Mouse (Mus musculus) thymus, postnatal 36 days (tissue): ENCODE measurements at regions not wholly inside any gene's neighbourhood (a gene's known extent, or its start where the extent isn't known, plus 50 kb on each side); places are given as distances from the start of the nearest gene placed in this dataset.

Experiments
- DNase-seq, 2 experiments: peaks; one replicate each; pipeline ENCODE4 v3.0.0; 2022; ENCODE audit warnings: mixed read lengths in 2 of 2

DNA sequence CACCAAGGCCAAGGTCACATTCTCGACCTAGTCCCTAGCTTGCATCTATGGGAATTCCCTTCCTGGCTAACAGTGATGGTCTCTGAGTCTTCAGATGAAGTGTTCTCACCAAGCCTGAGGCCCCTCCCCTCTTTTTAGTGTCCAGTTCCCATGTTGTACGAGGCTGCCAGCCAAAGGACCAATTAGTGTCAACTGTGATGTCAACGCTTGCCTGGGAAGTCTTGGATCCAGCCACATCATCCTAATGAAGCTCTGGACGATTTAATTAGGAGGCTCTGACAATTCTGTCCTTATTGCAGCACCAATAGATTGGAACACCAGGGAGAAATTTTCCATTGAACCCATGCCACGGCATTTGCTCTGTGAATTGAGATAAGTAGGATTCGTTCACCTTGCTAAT is 202.4 kb upstream of the Gm6657 start:
- DNase-seq = no peak

DNA sequence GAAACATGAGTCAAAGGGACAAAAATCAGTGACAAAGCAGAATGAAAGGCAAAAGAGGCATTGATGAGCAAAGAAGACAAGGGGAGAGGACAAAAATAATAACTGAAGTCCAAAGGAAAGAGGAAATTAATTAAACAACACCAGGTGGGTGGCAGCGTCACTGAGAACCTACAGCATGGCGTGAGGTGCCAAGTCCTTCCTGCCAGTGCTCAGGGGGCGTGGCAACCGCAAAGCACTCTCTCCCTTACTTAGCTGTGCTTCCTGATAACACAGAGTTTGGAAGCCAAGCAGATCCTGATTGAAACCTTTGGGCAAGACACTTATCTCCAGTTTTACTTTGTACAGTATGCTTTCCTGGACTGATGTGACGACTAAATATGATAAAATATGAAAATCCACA is 199.9 kb upstream of the Gm6657 start:
- DNase-seq = no peak

DNA sequence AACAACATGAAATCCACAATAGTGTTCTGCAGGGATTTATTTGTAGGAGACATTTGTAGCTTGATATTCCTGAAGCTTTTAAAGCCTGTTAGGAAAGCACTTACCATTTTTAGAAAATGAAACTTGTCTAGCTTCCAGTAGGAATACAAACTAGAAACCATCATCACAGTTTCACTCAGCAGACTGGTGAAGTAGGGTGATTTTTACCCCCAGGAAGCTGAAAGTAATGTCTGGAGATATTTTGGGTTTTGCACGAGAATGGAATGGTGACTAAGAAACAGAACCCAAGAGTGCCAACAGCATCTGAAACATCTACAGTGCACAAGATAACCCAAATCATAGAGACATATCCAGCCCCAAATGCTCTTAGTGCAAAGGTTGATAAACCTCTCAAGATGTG is 196.1 kb upstream of the Gm6657 start:
- DNase-seq = no peak

DNA sequence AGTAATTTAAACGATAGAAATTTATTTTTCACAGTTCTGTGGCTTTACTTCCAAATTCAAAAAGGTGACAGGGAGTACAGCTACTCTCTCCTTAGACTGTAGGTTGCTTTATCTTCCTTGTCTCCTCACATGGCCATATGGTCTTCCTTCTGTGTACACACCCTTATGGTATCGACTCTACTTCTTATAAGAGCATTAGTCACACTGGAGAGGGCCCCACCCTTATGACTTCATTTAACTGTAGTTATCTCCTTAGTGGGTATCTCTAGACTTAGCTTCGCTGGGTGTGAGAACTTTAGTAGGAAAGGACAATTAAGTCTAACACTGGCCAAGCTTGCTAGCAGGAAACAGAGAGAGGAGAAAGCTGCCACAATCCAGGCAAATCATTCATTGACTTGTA is 193.6 kb upstream of the Gm6657 start:
- DNase-seq = no peak

DNA sequence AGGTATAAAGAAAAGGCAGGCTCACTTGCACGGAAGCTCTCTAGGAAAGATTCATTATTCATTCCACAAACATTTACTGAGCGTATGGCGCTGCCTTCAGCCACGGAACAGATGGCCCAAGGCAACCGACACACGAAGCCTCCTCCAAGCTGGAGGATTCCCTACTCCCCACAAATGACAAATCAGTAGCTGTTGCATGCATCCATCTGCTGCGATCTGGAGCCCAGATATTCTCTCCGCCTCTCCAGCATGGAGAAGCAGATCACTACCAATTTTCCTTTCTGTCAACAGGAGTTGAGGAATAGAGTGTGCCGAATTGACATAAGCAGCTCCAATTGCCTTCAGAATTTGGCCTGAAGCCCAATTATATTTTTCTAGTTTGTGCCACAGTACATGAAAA is 192.2 kb upstream of the Gm6657 start:
- no peak for DNase-seq

DNA sequence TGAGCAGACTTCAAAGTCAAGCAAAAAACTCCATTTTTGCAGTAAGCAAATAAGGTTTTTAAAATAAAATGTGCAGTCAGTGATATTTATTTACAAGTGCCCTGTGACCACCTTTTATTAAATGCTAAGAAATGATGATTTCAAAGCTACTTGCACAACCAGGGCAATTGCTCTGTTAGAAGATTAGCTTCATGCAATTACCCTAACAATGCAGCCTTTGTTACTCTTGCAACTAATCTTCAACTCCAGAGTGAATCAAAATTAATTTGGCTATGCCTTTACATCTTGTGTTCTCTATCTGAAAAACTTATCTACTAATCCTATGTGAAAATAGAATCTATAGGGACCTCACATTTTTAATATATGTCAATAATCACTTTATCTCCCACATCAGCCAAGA is 160.3 kb upstream of the Gm6657 start:
- no peak for DNase-seq

DNA sequence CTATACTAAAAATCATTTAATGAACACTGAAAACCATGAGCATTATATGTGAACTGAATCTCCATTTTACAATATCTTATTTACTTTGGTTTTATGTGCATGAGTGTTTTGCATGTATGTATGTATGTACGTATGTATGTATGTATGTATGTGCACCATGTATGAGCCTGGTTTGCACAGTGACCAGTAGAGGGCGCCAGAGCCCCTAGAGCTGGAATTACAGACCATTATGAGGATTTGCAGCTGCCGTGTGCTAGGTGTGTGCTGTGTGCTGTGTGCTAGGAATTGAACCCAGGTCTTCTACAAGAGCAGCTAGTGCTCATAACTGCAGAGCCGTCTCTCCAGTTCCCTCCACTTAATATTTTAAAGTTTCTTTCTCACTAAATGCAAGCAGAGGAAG is 147.5 kb upstream of the Gm6657 start:
- DNase-seq = no peak

DNA sequence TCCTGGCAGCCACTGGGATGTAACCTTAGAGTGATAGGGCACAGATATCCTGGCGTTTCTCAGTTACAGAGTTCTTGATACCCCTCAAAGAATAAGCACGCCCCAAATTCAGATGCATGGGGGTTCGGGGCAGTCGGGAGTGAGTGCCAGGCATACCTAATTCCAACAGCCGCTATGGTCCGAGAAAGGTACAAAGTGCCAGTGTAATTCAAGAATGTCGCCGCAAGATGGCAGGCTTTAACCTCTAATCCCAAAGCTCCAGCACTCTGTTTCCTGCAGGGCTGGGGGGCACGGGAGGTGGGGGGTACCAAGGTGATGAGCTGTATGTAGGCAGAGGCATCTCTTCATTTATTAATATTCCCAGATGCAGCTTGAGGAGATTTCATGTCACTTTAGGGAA is 138.1 kb upstream of the Gm6657 start:
- DNase-seq = peak; percentile 23 to 31

DNA sequence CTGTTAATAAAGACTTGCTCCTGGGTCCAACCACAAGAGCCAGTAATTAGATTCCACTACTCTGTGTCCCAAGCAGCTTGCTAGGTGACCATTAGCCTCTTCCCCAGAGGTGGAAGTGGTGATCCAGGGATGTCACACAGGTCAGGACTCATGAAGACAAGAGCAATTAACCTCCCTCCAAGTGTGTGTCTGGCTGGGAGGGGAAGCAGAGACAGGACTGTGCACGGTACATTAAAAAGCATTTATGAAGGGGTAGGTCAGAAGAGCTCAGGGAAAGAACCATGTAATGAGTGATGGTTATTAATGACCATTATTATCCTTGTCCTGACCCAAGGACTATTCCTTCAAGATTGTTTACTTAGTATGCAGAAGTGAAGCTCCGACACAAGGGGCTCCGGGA is 136.9 kb upstream of the Gm6657 start:
- DNase-seq = no peak

DNA sequence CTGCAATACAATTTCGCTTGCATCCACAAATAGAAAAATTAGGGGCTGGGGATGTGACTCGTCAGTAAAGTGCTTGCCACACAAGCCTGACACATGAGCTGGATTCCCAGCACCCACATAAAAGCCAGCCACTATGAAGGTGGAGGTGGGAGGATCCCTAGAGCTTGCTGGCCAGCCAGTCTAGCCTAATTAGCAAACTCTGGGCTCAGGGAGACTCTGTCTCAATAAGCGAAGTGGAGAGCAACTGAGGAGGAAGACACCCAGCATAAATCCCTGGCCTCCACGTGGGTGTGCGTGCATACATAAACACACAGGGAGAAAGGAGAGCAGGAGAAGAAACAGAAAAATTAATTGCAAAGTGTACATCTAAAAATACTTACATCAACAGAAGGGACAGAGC is 134.1 kb upstream of the Gm6657 start:
- no peak for DNase-seq

DNA sequence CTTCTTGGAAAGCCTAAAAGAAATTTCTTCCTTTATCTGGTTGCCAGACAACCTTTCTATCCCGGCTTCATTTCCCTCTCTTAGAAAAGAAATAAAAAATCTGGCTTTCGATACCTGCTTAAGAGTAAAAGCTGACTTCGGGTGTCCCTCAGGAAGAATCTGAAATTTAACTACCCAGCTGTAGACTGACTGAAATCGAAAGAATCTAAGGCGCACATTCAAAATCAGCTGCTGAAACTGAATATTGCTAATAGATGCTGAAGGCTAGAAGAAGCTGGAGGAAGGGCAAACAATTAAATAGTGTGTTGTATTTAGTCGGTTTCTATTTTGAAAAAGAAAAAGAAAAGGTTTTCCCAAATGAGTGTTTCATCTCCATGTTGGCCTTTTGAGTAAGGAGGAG is 128.0 kb upstream of the Gm6657 start:
- DNase-seq = no peak

DNA sequence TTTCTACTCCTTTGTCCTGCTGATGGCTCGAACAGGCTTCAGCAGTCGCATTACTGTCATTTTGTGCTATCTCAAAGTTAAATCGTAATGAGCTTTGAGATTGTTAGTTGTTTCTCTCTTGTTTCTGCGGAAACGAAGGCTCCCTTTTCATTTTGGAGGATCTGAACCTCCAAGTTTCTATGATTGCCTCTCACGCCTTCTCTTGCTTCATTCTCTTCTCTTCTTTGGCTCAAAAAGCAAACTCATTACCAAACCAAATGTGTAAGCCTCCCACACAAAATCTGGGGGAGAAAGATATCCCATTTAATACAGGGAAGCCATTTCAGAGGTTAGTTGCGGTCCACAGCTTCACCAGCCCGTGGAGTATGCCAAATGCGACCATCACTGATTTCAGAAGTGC is 121.1 kb upstream of the Gm6657 start:
- no peak for DNase-seq

DNA sequence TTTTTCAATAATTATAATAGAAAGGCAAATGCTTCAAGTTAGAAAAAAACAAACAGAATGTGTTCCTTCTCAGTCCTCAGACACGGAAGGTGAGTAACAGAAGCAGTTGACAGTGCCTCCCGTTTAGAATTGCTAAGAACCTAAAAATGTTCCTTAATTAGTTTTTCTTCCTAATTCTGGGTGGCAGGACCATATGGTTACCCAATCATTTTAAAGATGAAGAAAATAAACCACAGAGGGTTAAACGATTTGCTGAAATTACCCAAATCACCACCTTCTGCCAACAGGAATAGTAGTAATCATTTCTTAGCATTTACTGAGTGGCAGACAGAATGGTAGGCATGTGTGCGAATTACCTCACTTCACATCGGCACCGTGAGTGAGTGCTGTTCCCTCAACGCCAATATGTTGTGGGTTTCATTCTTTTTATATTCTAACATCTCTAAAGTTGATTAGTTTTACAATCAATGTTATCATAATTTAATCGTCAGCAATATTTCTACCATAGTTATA is 119.7 kb upstream of the Gm6657 start:
- no peak for DNase-seq

DNA sequence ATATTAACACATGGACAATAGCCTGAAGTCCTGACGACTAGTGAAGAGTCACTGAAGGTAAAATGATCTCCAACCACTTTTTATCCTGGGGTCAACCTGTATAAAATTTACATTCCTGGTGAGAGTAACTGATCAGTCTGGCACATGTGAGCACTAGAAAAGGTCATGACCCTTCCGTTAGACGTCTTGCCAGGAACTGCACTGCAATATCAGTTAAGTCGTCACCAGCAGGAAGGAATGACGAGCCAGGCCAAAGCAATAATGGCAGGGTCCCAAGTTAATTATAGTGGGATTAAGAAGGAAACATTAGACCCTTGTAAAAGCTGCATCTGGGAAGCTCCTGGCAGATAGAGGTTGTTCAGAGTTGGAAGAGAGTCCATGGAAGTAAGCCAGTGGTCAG is 116.8 kb upstream of the Gm6657 start:
- DNase-seq = no peak

DNA sequence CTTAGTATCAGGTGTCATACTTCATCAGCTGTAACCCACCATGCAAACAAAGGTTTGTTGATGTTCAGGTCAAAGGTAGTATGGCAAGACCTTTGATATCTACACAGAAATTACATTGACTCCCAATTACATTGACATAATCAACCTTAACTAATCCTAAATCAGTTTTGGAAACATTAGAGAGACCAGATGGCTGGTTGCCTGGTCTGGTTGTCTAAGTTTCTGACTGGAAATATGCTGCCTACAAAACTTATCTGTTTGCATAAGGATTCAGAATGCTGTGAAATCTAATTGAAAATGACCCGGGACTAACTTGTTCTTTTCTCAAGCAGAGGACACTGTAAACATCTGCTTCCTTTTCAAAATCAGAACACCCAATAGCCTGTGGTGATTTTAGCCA is 111.9 kb upstream of the Gm6657 start:
- no peak for DNase-seq

DNA sequence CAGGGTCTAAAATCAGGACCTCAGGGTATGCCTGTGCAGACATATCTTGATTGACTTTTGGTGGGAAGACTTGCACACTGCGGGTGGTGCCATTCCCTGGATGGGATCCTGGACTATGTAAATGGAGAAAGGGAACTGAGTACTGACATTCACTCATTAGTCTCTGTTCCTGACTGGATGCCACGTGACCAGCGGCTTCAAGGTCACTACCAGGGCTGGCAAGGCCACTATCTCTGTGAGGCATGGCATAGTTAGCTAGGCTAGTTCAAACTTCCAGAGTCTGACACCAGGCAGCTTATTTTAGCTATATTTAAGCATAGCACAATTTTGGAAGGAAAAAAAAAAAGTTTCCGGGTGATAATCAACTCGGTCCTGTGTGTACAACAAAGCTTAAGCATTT is 108.0 kb upstream of the Gm6657 start:
- DNase-seq = no peak

DNA sequence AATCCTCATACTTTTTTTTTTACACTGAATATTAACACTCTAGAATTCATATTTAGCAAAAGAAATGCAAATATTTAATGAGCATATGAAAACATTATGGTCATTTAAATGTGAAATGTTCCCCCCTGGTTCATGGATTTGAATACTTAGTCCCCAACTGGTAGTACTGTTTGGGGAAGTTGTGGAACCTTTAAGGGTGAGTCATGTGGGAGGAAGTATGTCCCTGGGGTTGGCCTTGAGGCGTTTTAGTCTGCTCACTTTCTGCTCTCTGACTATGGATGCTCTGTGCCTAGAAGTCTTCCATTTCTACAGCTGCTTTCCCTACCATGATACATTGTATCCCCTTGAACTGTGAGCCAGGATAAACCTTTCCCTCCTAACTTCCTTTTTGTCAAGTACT is 106.1 kb upstream of the Gm6657 start:
- DNase-seq = no peak

DNA sequence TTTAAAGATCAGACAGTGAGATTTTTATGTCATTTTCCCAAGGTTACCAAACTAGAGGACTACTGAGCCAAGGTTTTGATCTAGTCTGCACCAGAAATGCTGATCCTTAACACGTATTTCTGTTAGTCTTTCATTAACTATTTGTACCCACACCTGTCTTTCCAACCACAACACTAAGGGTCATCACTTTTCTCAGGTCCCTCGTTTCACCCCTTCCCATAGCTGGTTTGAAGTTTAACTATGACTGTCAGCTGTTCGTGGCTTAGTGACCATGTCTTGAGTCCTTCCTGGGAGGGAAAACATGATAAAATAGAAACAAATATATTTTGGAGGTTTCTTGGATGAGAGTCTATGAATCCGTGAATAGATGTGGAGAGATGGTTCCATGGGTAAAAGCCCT is 99.6 kb upstream of the Gm6657 start:
- no peak for DNase-seq

DNA sequence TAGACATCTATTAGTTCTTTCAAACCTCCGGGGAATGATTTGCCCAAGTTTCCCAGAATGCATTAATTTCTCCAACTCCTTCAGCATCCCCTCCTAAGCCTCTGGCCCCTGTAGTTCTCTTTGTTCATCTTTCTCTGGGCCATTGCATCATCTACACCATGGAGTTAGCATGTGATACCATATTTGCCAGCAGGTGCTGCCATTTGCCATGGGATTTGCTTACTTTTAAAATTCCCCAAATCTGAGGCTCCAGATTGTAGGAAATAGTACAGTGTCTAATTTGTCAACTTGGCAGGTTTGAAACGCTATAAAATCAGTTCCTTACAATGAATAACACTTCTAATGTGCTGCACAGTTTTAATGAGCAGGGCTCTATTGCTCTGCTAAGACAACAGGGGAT is 98.7 kb upstream of the Gm6657 start:
- DNase-seq = no peak

DNA sequence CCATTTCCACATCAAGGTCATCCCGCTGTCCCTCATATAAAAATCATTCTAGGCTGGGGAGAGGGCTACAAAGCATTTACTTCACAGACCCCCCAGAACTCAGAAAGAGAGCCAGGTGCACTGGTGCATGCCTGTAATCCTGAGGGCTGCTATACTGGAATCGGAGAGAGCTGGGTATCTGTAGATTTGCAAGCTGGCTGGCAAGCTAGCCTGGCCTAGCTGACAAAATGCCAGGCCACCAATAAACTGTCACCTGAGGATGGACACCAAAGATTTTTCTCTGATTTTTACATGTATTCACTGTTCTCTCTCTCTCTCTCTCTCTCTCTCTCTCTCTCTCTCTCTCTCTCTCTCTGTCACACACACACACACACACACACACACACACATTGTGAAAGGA is 98.1 kb upstream of the Gm6657 start:
- no peak for DNase-seq

DNA sequence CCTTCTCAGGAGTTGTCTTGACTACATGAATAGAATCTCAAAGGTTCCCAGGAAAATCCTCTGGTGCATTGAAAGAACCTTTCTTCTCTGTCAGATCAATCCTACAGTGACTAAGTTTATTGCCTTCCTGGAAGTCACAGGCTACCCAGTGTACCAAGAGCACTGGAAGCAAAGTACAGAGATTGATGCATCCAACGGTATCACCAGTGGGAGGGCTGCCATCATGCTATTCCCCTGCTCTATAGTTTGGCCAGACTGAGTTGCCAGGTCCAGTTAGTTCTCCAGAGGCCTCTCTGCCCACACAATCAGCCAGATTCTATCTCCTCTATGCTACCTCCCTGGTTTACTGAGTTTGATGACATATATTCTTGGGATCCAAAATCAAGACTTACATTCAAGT is 96.9 kb upstream of the Gm6657 start:
- no peak for DNase-seq

DNA sequence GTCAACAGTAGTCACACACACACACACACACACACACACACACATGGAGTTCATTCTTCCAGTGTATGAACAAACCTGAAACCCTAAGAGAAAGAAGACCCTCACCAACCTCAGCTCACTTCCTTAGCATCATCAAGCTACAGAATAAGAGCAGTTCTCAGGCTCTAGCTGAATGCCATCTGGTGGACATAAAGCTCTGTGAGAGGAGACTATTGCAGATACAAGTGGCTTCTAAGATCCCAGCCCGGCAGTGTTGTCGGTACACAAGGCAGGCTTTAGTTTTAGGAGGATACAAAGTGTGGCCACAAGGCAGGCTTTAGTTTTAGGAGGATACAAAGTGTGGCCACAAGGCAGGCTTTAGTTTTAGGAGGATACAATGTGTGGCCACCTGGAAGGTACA is 96.3 kb upstream of the Gm6657 start:
- no peak for DNase-seq

DNA sequence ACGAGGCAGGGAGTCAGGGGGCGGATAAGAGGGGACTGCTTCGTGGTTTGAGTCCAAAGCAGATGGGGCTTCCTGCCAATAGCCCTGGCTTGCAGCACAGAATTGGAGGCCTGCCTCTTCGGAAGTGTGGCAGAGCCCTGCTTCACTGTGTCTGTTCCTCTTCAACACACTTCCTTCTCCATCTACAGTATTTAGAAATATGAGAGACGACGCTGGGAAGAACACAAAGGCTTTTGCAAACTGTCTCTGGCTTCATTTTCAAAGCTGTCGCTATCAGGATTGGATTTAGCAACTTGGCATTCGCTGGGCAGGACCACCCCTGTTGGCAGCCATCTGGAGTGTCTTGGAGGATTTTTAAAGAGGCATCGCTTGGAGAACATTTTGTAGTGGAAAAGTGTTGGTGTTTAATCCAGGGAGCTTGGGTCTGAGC is 95.3 kb upstream of the Gm6657 start:
- DNase-seq = no peak

DNA sequence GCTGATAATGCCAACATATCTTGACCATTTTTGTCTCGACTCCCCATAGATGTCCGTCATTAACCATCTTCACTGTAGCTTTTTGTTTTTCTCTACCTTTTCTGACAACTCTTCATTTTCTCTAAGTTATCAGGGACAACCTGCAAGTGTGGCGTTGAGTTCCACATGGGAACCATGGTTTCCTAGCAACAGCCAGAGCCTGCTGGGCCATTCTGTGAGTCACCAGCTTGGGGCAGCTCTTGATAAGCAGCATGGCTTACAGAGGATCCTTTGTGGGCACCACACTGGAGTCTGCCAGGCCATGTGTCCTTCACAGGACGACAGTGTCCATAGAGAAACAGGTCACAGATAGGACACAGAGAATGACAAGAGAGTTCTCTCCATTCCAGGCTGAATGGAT is 94.3 kb upstream of the Gm6657 start:
- no peak for DNase-seq

DNA sequence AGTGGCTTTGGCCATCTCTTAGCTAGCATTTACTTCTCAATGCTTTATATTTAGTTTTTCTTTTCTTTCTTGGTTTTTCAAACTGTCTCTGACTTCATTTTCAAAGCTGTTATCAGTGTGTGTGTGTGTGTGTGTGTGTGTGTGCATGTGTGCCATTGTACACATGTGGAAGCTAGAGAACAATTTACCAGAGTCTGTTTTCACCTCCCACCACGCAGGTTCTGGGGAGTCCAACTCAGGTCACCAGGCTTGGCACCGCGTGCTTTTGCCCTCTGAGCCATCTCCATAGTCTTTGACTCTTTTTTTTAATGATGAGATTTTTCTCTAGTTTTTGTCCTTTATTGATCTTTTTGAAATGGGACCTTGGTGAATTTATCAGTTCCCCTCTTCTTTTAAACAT is 93.3 kb upstream of the Gm6657 start:
- DNase-seq = no peak

DNA sequence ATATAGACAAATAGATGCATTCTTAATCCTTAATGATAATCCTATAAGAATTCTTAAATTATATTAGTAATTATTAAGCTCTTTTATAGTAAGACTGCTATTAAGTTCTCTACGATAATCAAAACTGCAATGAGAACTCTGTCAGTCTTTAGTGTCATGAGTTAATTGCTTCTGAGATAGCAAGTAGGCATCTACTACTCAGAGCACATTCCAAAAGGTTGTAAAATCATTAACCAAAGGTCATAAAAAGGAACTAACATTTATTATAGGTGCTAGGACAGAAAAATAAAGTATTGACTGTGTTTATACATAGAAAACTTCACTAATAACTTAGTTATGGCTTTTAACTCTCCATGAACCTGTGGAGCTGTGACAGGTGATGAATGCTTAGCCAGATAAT is 84.1 kb upstream of the Gm6657 start:
- no peak for DNase-seq
